Mouse (Mus musculus) cerebellum, adult 11 months (tissue): Measurements from ENCODE around the gene Vcp.

Experiments
- DNase-seq: peaks from one replicate; pipeline ENCODE4 v3.0.0; 2022

The Vcp gene

GRCm38 (mm10) chr4:42941396-42941795, 58.9 kb downstream of the Vcp start:
- no peak for DNase-seq

- DNase-seq, result no peak
Measured at GRCm38 (mm10) chr4:42933630-42934029, 66.7 kb downstream of the Vcp start.

GRCm38 (mm10) chr4:42932229-42932969, 67.9 kb downstream of the Vcp start:
- DNase-seq, result no peak
